Mouse (Mus musculus): ENCODE data around the gene Tuba8. TPM values are rescaled to one million over a fixed set of nuclear protein-coding genes. Genes with fewer than 3 reads are reported as not detected.
A peak's percentile ranks its signal among the peaks of the same experiment; 100 is the strongest.

Gene Tuba8
- polyA plus RNA-seq, 1 experiment from 2014 or later = 1.5 TPM

DNA sequence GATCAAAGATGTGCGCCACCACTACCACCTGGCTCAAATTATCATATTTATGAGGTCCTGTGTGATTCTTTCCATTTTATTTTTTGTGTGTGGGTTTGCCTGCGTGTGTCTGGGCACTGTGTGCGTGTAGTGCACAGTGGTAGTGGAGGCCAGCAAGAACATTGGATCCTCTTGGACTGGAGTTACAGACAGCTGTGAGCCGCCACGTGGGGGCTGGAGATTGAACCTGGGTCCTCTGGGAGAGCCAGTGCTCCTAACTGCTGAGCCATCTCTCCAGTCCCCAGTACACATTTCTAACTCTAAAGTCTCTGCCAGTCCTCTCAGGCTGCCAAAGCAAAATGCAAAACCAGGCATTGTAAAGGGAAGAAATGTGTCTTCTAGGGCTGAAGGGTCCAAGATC, 4.0 kb upstream of the Tuba8 start:
- H3K4me3 ChIP-seq (replicated peaks) = no peak overlapping the region
- H3K9me3 ChIP-seq (replicated peaks) = no peaks in the 10 kb centered on the region
- H3K27me3 ChIP-seq (replicated peaks) = peaks cover 12% of the 10 kb centered on the region
- ATAC-seq (ENCODE audit: low FRiP score) = no peak
- H3K9ac ChIP-seq (replicated peaks) = no peak overlapping the region
- 84% methylated on average over 5 of the region's 5 CpGs for WGBS
- peaks cover 15% of the 10 kb centered on the region for H3K4me1 ChIP-seq
- H3K4me2 ChIP-seq = no peak overlapping the region
- peaks cover 4% of the 10 kb centered on the region; the same call in 1 of the 2 replicates for H3K36me3 ChIP-seq
- H3K27ac ChIP-seq (replicated peaks) = no peak overlapping the region

DNA sequence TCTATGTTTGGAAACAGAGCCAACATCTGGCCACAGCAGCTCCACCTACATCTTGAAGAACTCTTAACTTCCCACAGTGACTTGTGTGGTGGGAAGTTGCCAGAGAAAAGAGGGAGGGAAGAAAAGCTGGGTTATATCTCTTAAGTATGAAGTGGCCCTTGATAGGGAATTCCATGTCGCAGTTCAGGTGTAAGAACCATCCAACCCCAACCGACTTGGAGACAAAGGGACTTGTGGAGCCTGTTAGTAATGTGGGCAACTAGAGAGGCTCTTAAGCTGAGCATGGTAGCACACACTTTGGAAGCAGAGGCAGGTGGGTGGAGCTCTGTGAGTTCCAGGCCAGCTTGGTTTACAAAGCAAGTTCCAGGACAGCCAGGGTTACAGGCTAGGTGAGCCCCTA, 912 bp upstream of the Tuba8 start:
- peaks cover under 1% of the 10 kb centered on the region; the same call in 1 of the 2 replicates for H3K36me3 ChIP-seq
- H3K9ac ChIP-seq (replicated peaks) = no peak overlapping the region
- peaks cover 19% of the 10 kb centered on the region for H3K4me1 ChIP-seq
- no peak overlapping the region for H3K27ac ChIP-seq (replicated peaks)
- no peak overlapping the region for H3K4me3 ChIP-seq (replicated peaks)
- ATAC-seq (ENCODE audit: low FRiP score) = no peak
- H3K9me3 ChIP-seq (replicated peaks) = no peaks in the 10 kb centered on the region
- H3K27me3 ChIP-seq (replicated peaks) = peaks cover 16% of the 10 kb centered on the region
- 81% methylated on average over 2 of the region's 2 CpGs for WGBS
- no peak overlapping the region for H3K4me2 ChIP-seq

DNA sequence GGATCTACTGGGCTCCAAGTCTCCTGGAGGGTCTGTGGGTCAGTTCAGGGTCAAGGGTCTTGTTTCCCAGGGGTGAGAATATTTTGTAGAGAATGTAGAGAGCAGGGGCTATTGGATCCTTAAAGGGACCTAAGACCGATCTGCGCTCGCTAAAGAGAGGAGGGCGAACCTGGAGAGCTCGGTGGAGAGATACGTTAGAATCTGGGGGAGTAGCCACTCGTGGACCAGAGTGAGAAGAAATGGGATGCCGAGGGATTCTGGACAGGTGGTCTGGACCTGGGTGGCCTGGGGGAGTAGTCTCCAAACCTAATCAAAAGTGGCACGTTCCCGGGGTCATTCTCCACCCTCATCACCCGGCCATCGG, 412 bp downstream of the Tuba8 start:
- H3K9ac ChIP-seq (replicated peaks) = peak overlapping the region; percentile 52
- ATAC-seq (ENCODE audit: low FRiP score) = peak; percentile 58; the same call in 1 of the 2 replicates
- no peak overlapping the region for H3K27ac ChIP-seq (replicated peaks)
- H3K36me3 ChIP-seq = no peaks in the 10 kb centered on the region
- H3K4me1 ChIP-seq = peaks cover 19% of the 10 kb centered on the region
- WGBS = under 1% methylated on average over 12 of the region's 12 CpGs
- peaks cover 16% of the 10 kb centered on the region for H3K27me3 ChIP-seq (replicated peaks)
- H3K4me3 ChIP-seq (replicated peaks) = peak overlapping the region; percentile 47
- peak overlapping the region; percentile 93 for H3K4me2 ChIP-seq
- H3K9me3 ChIP-seq (replicated peaks) = no peaks in the 10 kb centered on the region

DNA sequence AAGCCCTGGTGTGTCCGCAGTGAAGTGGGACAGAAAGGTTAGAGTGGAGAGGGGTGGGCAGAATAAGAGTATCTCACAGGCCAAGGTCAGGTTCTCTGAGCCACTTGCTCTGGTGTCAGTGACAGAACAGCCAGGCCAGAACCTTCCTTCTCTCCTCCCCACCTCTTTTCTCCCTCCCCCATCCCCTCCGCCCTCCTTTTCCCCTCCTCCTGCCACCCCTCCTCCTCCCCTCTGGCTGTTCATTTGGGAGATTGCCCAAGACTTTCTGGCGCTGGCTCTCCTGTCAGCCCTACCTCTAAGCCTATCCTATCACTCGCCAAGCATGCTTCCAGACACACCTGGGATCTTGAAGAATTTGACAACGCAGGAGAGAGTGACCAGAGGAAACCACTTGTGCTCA, 1.2 kb downstream of the Tuba8 start:
- Histone ChIP-seq H3K27me3 (replicated peaks) (peaks cover 16% of the 10 kb centered on the region), H3K36me3 (no peaks in the 10 kb centered on the region), H3K4me3 (replicated peaks) (peak overlapping the region; percentile 47), H3K4me1 (peaks cover 19% of the 10 kb centered on the region), H3K9ac (replicated peaks) (no peak overlapping the region), H3K9me3 (replicated peaks) (no peaks in the 10 kb centered on the region), H3K4me2 (peak overlapping the region; percentile 93), H3K27ac (replicated peaks) (no peak overlapping the region)
- no peak for ATAC-seq (ENCODE audit: low FRiP score)
- 15% methylated on average over 5 of the region's 5 CpGs for WGBS

DNA sequence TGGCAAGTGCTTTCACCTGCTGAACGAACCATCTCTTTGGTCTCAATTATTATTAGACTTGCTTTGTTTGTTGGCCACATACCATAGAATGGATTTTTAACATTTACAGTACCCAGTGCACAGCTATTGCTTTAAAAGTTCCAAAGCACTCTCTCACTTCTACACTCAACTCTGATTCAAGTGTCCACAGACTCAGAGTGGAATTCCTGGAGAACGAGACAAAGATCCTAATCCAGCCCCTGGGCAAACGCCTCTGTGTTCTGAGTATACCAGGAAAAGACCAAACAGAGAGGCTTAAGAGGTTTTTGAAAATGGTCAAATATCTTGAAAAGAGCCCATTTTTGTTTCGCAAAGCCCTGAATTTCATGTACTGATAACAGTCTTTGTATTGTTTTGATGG, 2.5 kb downstream of the Tuba8 start:
- Histone ChIP-seq H3K27me3 (replicated peaks) (peaks cover 16% of the 10 kb centered on the region), H3K9me3 (replicated peaks) (no peaks in the 10 kb centered on the region), H3K36me3 (no peaks in the 10 kb centered on the region), H3K4me2 (no peak overlapping the region), H3K4me3 (replicated peaks) (no peak overlapping the region), H3K27ac (replicated peaks) (no peak overlapping the region), H3K9ac (replicated peaks) (no peak overlapping the region), H3K4me1 (peaks cover 19% of the 10 kb centered on the region)
- WGBS = 88% methylated on average over 4 of the region's 4 CpGs
- ATAC-seq (ENCODE audit: low FRiP score) = no peak

DNA sequence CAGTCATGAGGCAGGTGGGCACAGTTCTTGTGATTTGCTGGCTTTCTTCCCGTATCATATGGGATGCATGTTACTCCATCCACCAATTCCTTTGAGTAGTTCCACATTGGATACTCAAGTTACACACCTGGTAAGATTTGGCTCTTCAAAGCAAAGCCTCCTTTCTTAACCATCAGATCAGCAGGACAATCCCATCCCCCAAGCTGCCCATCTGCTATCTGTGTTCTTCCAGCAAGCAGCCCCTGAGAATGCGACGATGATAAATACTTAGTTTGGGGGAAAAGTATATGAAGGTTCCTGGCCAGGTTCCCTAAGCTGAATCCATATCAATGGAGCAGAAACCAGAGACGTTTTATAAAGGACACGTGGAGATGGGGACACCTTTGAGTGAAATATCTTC, 3.7 kb downstream of the Tuba8 start:
- Histone ChIP-seq H3K27me3 (replicated peaks) (peaks cover 14% of the 10 kb centered on the region), H3K4me3 (replicated peaks) (no peak overlapping the region), H3K9me3 (replicated peaks) (no peaks in the 10 kb centered on the region), H3K9ac (replicated peaks) (no peak overlapping the region), H3K4me1 (peaks cover 19% of the 10 kb centered on the region), H3K27ac (replicated peaks) (no peak overlapping the region), H3K36me3 (no peaks in the 10 kb centered on the region), H3K4me2 (no peak overlapping the region)
- no peak for ATAC-seq (ENCODE audit: low FRiP score)
- WGBS = 89% methylated on average over 5 of the region's 5 CpGs

DNA sequence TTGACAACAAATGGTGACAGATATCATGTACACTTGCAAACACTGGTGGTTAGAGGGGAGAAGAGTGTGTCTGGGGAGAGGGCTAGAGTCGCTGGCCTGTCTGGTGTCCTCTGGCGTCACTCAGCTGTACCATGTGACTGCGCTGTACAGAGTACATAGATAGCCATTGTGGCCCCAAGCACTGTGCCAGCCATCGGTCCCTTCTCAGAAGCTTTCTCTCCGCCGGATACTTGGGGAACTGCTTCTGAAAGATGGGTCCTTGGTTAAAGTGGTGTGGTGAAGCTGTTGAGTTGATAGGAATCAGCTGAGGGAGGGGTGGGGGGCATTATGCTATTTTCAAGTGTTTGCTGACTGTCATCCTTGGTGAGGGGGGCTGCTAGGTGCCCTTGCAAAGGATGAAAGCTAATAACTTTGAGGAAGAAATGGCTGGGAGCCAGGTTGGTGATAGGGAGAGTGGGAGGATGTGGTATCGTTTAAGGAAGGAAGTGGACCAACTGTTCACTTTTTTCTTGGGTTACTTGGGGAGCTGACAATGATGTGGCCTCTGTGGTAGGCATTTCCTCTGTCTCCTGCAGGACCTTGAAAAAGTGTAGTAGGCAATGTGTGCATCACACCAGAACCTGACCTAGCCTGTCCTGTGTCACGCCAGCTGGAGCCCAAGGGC, 4.3 kb downstream of the Tuba8 start:
- Histone ChIP-seq H3K27ac (replicated peaks) (no peak overlapping the region), H3K4me2 (no peak overlapping the region), H3K4me1 (peaks cover 19% of the 10 kb centered on the region), H3K36me3 (no peaks in the 10 kb centered on the region), H3K27me3 (replicated peaks) (peaks cover 9% of the 10 kb centered on the region), H3K9ac (replicated peaks) (no peak overlapping the region), H3K4me3 (replicated peaks) (no peak overlapping the region), H3K9me3 (replicated peaks) (no peaks in the 10 kb centered on the region)
- no peak for ATAC-seq (ENCODE audit: low FRiP score)
- 88% methylated on average over 8 of the region's 8 CpGs for WGBS

DNA sequence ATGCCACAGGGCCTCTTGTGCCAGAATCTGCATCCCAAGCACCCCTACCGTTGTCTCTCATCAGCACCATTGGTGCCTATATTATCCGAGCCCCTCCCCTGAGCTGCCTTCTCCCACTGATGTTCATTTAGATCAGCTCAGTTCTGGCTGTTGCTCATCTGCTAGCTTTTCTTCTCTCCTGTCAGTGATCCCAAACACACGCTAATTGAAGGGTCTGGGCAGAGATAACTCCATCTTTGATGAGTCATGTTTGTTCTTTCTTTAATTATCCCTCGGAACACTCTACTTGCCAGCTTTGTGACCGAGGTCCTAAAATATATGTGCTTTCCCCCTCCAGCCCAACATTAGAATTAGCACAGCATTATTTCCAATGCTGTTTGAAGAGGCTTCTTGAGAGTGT, 4.8 kb downstream of the Tuba8 start:
- no peaks in the 10 kb centered on the region for H3K36me3 ChIP-seq
- H3K27me3 ChIP-seq (replicated peaks) = peaks cover 7% of the 10 kb centered on the region
- H3K4me3 ChIP-seq (replicated peaks) = no peak overlapping the region
- WGBS = 71% methylated on average over 5 of the region's 5 CpGs
- peaks cover 16% of the 10 kb centered on the region for H3K4me1 ChIP-seq
- no peaks in the 10 kb centered on the region for H3K9me3 ChIP-seq (replicated peaks)
- no peak for ATAC-seq (ENCODE audit: low FRiP score)
- H3K9ac ChIP-seq (replicated peaks) = no peak overlapping the region
- H3K4me2 ChIP-seq = no peak overlapping the region
- no peak overlapping the region for H3K27ac ChIP-seq (replicated peaks)

DNA sequence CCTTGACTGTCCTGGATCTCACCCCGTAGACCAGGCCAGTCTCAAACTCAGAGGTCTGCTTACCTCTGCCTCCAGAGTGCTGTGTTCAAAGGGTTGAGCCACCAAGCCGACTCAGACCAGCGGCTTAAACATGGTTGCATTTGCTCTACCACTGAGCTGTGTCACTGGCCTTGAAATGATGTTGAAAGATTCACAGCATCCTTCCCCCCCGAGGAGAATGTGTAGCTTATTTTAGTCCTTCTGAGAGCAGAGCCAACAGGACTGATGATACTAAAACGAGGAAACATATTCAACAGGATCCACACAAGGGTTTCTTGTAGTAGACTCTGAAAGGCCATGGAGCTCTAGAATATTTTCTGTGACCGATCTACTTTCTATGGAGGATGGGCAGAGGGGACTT, 5.4 kb downstream of the Tuba8 start:
- Histone ChIP-seq H3K27ac (replicated peaks) (no peak overlapping the region), H3K36me3 (no peaks in the 10 kb centered on the region), H3K4me3 (replicated peaks) (no peak overlapping the region), H3K4me1 (peaks cover 10% of the 10 kb centered on the region), H3K9ac (replicated peaks) (no peak overlapping the region), H3K9me3 (replicated peaks) (no peaks in the 10 kb centered on the region), H3K4me2 (no peak overlapping the region), H3K27me3 (replicated peaks) (peaks cover 7% of the 10 kb centered on the region)
- no peak for ATAC-seq (ENCODE audit: low FRiP score)
- WGBS = 85% methylated on average over 6 of the region's 6 CpGs

DNA sequence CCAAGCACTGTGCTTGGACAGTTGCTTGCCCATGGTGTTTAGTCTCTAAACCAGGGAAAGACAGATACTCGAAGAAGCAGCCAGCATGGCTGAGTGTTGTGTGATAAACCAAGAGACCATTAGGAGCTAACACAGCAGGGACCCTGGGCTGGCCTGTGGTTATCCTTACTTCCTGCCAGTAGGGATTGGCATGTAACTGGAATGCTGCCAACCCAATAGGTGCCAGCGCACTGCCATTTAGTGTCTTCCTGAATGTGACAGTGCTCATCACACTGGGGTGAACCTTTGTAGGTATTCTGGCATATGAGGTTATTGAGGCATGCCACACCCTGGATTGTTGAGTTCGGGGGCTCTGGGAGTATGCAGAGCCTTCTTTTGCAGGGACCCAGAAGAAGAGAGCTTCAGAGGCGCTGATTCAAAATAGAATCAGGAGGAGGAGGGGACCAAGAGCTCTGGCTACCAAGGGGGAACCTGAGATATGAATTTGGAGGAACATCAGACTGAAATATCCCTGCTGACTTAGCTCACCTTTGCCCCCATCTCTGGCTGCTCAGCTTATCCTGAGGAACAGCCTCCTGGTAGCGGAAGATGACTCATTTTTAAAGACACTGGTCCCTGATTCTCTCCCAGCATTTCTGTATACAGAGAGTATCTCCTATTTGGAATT, 6.2 kb downstream of the Tuba8 start:
- no peak for ATAC-seq (ENCODE audit: low FRiP score)
- no peak overlapping the region for H3K27ac ChIP-seq (replicated peaks)
- WGBS = 83% methylated on average over 5 of the region's 5 CpGs
- H3K27me3 ChIP-seq (replicated peaks) = peaks cover 4% of the 10 kb centered on the region; the same call in 1 of the 2 replicates
- H3K4me3 ChIP-seq (replicated peaks) = no peak overlapping the region
- H3K9ac ChIP-seq (replicated peaks) = no peak overlapping the region
- no peaks in the 10 kb centered on the region for H3K36me3 ChIP-seq
- no peak overlapping the region for H3K4me2 ChIP-seq
- no peaks in the 10 kb centered on the region for H3K9me3 ChIP-seq (replicated peaks)
- H3K4me1 ChIP-seq = peaks cover 2% of the 10 kb centered on the region; the same call in 1 of the 2 replicates

DNA sequence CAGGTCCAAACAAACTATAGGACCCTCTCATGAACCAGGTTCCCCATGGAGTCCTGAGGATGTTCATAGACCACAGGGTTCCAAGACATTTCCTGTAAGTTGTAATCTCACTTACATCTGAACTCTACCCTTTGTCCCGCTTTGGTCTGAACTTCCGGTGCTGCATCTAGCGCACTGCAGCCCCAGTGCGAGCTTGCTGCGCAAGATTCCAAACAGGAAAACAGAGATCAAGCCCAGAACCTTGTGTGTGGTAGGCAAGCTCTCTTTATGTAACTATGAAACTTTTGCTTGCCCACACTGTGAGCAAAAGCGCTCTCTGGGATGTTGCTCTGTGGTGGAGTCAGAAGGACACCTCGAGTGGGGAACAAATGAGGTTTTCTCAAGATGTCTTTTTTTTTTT, 7.5 kb downstream of the Tuba8 start:
- Histone ChIP-seq H3K4me3 (replicated peaks) (no peak overlapping the region), H3K4me1 (no peaks in the 10 kb centered on the region), H3K36me3 (no peaks in the 10 kb centered on the region), H3K27ac (replicated peaks) (no peak overlapping the region), H3K9ac (replicated peaks) (no peak overlapping the region), H3K9me3 (replicated peaks) (no peaks in the 10 kb centered on the region), H3K4me2 (no peak overlapping the region), H3K27me3 (replicated peaks) (no peaks in the 10 kb centered on the region)
- 93% methylated on average over 7 of the region's 7 CpGs for WGBS
- ATAC-seq (ENCODE audit: low FRiP score) = no peak

DNA sequence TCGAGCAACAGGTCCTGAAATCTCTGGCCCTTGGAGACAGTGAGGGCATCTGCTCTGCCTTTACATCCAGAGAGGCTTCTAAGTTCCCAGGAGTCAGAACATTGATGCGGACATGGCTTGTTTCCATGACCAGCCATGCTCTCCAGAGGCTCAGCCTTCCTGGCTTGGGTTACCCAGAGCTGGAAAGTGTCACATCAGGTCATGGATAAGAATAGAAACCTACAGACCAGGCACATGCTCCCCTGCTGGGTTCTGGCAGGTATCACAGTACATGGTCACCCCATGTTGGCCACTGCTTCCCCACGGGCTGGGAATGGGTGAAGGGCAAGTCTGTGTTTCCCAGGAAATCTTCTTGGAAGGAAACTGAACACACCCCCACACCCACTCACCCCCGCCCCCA, 8.9 kb downstream of the Tuba8 start:
- H3K27ac ChIP-seq (replicated peaks) = no peak overlapping the region
- ATAC-seq (ENCODE audit: low FRiP score) = no peak
- no peaks in the 10 kb centered on the region for H3K9me3 ChIP-seq (replicated peaks)
- H3K36me3 ChIP-seq = no peaks in the 10 kb centered on the region
- WGBS = 83% methylated on average over 4 of the region's 4 CpGs
- no peak overlapping the region for H3K4me3 ChIP-seq (replicated peaks)
- H3K4me2 ChIP-seq = no peak overlapping the region
- no peak overlapping the region for H3K9ac ChIP-seq (replicated peaks)
- H3K4me1 ChIP-seq = no peaks in the 10 kb centered on the region
- H3K27me3 ChIP-seq (replicated peaks) = no peaks in the 10 kb centered on the region

Data from neural tube, embryonic 15.5 days (tissue).